Mouse (Mus musculus): Measurements from ENCODE around the gene Naa38. TPM values are rescaled to one million over a fixed set of nuclear protein-coding genes. Genes with fewer than 3 reads are reported as not detected.

Naa38 gene
- polyA plus RNA-seq, 1 experiment: 222 TPM

DNA sequence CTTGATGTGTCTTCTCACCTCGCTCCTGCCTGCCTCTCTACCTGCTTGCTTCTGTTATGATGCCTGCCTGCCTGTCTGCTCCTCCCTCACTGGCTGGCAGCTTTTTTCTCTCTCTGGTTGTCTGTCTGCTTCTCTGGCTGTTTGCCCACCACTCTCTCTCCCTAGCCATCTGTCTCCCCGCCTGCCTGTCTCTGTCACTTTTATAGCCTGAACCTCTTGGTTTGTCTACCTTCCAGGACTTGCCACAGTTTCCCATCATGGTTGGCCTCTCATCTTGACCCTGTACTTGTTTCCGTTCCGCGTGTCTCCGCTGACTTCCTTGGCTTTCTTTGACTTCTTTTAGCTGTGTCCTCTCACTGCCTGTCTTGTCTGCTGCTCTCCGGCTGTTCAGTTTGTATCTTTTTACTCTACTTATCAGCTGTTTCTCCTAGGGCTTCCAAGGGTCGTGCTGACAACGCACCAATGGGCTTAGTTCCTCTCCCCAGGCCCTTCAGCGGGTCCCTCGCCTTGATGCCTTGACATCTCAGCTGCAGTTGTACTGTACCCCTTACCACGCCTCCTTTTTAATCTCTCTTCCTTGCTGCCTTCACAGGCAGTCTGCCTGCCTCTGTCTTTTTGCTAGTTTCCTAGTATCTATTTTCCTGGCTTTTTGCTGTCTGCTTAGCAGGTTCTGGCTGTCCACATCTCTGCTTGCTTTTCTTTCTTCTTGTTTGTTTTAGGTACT lies 23.1 kb upstream of the Naa38 start:
- no peak overlapping the region for H3K4me3 ChIP-seq (ENCODE audit: insufficient read depth, low read length)

DNA sequence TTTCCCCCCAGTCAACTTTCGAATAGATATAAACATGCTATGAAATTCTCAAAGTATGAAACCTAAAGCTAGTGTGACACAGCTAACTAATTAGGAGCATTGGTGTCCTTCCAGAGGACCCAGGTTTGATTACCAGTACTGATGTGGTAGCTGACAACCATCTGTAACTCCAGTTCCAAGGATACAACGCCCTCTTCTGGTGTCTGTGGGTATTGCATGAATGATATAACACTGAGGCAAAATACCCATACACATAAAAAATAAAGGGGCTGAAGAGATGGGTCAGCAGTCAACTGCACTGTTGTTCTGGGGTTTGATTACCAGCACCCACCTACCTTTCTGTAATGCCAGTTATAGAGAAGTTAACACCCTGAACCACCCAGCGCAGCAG lies 22.5 kb upstream of the Naa38 start:
- Histone ChIP-seq H3K4me1 (ENCODE audit: control insufficient read depth, insufficient read depth, low read length) (peaks cover 3% of the 10 kb centered on the region), H3K4me3 (ENCODE audit: insufficient read depth, low read length) (no peak overlapping the region), H3K27ac (ENCODE audit: insufficient read depth, low read length) (no peak overlapping the region)
- TF ChIP-seq CTCF (IDR thresholded peaks at IDR 0.05; ENCODE audit: extremely low read depth, insufficient read depth, low read length): peak; percentile 21; the same call in 1 of the 2 replicates
- no peak for TF ChIP-seq POLR2A (IDR thresholded peaks at IDR 0.05; ENCODE audit: extremely low read depth, insufficient read depth, low read length)

More for the DNA sequence above, 23.1 kb upstream of the Naa38 start:
- TF ChIP-seq CTCF (IDR thresholded peaks at IDR 0.05; ENCODE audit: extremely low read depth, insufficient read depth, low read length): no peak
- no peak for TF ChIP-seq POLR2A (IDR thresholded peaks at IDR 0.05; ENCODE audit: extremely low read depth, insufficient read depth, low read length)
- H3K4me1 ChIP-seq (ENCODE audit: control insufficient read depth, insufficient read depth, low read length): peaks cover 3% of the 10 kb centered on the region
- no peak overlapping the region for H3K27ac ChIP-seq (ENCODE audit: insufficient read depth, low read length)

DNA sequence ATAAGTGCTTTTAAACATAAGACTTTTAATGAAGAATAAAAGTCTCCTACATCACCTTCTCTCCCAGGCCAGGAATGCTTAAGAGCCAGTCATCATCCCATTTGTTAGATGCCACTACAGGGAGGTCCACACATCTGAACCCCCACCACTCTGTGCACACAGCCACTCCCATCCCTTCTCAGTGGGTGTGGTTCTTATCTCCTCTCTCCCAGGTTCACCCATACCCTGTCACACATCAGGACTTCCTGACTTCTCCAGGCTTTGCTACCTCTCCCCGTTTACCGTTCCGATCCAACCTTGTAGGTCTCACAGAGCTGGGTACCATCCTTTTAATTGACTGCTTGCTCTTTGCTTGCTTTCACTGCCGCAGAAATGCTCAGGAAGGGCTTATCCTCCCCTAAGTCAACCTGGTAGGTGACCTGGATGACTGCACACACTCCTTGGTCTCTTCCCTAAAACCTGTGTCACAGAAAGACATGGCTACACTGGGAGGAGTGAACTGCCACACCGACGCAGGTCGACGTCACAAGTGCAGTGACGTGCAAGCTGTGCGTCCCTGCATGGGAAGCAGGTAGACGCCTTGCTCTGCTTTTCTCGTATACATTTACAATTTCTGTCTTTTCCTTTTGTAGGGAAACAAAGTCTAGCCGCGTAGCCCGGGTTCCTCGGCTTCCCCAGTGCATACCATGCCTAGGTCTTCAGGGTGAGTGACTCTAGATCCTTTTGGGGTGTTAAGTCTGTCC lies 21.9 kb upstream of the Naa38 start:
- H3K27ac ChIP-seq (ENCODE audit: insufficient read depth, low read length): no peak overlapping the region
- TF ChIP-seq POLR2A (IDR thresholded peaks at IDR 0.05; ENCODE audit: extremely low read depth, insufficient read depth, low read length): no peak
- no peak for TF ChIP-seq CTCF (IDR thresholded peaks at IDR 0.05; ENCODE audit: extremely low read depth, insufficient read depth, low read length)
- H3K4me3 ChIP-seq (ENCODE audit: insufficient read depth, low read length): no peak overlapping the region
- H3K4me1 ChIP-seq (ENCODE audit: control insufficient read depth, insufficient read depth, low read length): peaks cover 3% of the 10 kb centered on the region

DNA sequence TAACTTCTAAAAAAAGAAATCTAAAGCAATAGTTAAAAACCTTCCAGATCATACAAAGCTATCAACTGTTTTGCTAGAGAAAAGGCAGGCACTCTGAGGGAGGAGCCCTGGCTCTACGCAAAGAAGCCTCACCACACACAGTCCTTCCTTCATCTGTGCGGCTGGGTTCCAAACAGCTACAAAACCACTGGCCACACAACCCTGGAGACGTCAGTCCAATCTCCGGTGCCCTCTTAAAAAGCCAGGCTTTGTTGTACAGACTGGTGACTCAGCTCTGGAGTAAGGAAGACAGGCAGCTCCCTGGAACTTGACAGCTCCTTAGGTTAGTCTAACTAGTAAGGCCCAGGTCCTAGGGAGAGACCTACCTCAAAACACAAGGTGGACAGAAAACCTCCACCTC lies 19.6 kb upstream of the Naa38 start:
- H3K4me3 ChIP-seq (ENCODE audit: insufficient read depth, low read length): no peak overlapping the region
- no peak for TF ChIP-seq POLR2A (IDR thresholded peaks at IDR 0.05; ENCODE audit: extremely low read depth, insufficient read depth, low read length)
- no peak for TF ChIP-seq CTCF (IDR thresholded peaks at IDR 0.05; ENCODE audit: extremely low read depth, insufficient read depth, low read length)
- no peak overlapping the region for H3K27ac ChIP-seq (ENCODE audit: insufficient read depth, low read length)
- H3K4me1 ChIP-seq (ENCODE audit: control insufficient read depth, insufficient read depth, low read length): peaks cover 3% of the 10 kb centered on the region

DNA sequence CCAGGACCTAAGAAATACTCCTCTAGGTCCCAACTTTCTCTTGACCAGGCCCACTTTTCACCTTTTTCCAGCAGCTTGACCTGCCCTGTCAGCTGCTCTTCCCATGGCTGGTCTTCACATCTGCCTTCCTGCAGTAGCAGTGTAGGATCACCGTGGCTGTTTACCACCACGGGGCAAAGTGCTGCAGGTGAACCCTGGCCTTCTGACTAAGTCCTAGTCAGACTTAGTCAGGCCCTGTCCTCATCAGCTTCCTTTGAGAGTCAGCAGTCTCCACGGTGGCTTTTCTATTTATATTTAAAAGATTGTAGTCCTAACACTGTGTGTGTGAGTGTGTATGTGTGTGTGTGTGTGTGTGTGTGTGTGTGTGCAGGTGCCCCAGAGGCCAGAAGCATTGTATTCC lies 17.5 kb upstream of the Naa38 start:
- no peak overlapping the region for H3K4me3 ChIP-seq (ENCODE audit: insufficient read depth, low read length)
- no peak overlapping the region for H3K27ac ChIP-seq (ENCODE audit: insufficient read depth, low read length)
- TF ChIP-seq POLR2A (IDR thresholded peaks at IDR 0.05; ENCODE audit: extremely low read depth, insufficient read depth, low read length): no peak
- TF ChIP-seq CTCF (IDR thresholded peaks at IDR 0.05; ENCODE audit: extremely low read depth, insufficient read depth, low read length): no peak
- no peaks in the 10 kb centered on the region for H3K4me1 ChIP-seq (ENCODE audit: control insufficient read depth, insufficient read depth, low read length)

DNA sequence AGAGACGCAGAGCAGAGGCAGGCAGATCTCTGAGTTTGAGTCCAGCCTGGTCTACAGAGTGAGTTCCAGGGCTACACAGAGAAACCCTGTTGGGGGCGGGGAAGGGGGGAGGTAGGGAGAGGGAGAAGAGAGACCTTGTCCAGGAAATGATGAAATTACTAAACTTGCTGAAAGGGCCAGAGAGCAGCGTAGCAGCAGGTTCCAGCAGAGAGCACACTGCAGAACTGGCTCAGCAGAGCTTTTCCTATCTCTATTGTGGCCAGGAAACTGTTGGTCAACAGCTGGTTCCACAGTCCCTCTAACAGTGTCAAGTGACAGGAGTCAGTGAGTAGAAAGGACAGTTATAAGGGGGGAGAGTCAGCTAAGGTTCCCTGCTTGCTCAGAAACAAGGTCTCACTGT lies 15.7 kb upstream of the Naa38 start:
- TF ChIP-seq POLR2A (IDR thresholded peaks at IDR 0.05; ENCODE audit: extremely low read depth, insufficient read depth, low read length): no peak
- no peak for TF ChIP-seq CTCF (IDR thresholded peaks at IDR 0.05; ENCODE audit: extremely low read depth, insufficient read depth, low read length)
- no peak overlapping the region for H3K4me3 ChIP-seq (ENCODE audit: insufficient read depth, low read length)
- H3K4me1 ChIP-seq (ENCODE audit: control insufficient read depth, insufficient read depth, low read length): no peaks in the 10 kb centered on the region
- no peak overlapping the region for H3K27ac ChIP-seq (ENCODE audit: insufficient read depth, low read length)

DNA sequence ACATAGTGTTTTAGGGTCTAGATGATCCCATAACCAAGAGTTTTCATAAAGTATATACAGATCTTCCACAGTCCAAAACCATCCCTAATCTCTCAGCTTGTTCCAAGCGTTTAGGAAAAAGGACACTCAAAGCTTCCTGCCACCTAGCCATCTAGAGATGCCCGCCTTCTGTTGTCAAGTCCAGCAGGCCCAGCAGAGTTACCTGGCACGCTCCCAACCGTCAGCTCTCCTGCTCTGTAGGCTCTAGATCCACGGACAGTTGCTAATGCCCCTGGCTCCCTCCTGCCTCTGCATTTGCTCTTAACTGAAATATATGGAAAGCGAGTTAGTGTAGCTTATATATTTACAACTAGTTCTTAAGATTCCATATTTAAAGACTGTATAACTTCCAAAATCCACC lies 13.9 kb upstream of the Naa38 start:
- no peak overlapping the region for H3K27ac ChIP-seq (ENCODE audit: insufficient read depth, low read length)
- no peaks in the 10 kb centered on the region for H3K4me1 ChIP-seq (ENCODE audit: control insufficient read depth, insufficient read depth, low read length)
- TF ChIP-seq CTCF (IDR thresholded peaks at IDR 0.05; ENCODE audit: extremely low read depth, insufficient read depth, low read length) (no peak), POLR2A (IDR thresholded peaks at IDR 0.05; ENCODE audit: extremely low read depth, insufficient read depth, low read length) (no peak)
- H3K4me3 ChIP-seq (ENCODE audit: insufficient read depth, low read length): no peak overlapping the region

DNA sequence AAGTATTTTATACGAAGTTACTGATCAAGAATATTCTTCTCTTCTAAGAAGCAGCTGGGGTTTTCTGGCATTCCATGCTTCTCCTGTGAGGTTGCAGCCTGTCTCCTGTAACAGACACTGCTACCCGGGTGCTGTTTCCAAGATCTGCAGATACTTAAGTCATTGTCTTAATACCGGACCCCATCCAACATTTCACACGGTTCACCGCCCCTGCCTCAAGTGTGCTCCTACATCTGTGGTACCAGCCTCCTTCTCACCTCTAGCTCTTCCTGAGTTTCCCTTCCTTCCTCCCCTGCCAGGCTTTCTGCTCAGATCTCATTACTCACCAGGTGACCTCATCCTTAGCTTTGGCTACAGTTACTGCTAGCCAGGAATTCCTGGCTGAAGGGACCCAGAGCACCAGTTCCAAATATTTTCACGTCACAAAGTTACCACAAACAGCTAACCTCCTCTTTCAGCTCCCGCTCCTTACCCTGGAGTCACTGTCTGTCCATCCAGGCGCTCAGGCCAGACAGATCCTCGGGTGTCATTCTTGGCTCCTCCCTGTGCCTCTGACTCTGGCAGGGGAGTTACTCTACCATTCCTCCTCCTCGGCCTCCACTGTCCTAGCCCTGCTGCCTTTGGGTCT lies 12.7 kb upstream of the Naa38 start:
- no peaks in the 10 kb centered on the region for H3K4me1 ChIP-seq (ENCODE audit: control insufficient read depth, insufficient read depth, low read length)
- TF ChIP-seq POLR2A (IDR thresholded peaks at IDR 0.05; ENCODE audit: extremely low read depth, insufficient read depth, low read length) (no peak), CTCF (IDR thresholded peaks at IDR 0.05; ENCODE audit: extremely low read depth, insufficient read depth, low read length) (no peak)
- no peak overlapping the region for H3K27ac ChIP-seq (ENCODE audit: insufficient read depth, low read length)
- no peak overlapping the region for H3K4me3 ChIP-seq (ENCODE audit: insufficient read depth, low read length)

DNA sequence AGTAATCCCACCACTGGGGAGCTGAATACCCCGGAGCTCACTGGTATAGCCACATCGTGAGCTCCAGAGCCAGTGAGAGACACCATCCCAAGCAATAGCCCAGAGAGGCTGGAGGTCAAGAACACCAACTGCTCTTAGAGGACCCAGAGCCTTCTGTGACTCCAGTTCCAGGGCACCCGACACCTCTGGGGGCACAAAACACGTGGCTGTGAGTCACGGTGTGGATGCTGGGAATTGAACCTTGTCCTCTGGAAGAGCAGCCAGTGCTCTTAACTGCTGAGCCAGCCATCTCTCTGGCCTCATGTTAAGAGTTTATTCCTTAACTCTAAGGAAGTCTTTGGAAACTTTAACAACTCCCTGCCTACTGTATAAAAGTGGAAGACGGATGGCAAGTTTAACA lies 10.3 kb upstream of the Naa38 start:
- Histone ChIP-seq H3K4me3 (ENCODE audit: insufficient read depth, low read length) (no peak overlapping the region), H3K27ac (ENCODE audit: insufficient read depth, low read length) (no peak overlapping the region), H3K4me1 (ENCODE audit: control insufficient read depth, insufficient read depth, low read length) (peaks cover 2% of the 10 kb centered on the region; the same call in 1 of the 2 replicates)
- TF ChIP-seq POLR2A (IDR thresholded peaks at IDR 0.05; ENCODE audit: extremely low read depth, insufficient read depth, low read length) (no peak), CTCF (IDR thresholded peaks at IDR 0.05; ENCODE audit: extremely low read depth, insufficient read depth, low read length) (no peak)
